Mouse (Mus musculus) limb, embryonic 12.5 days (tissue): ENCODE measurements around the gene Rtbdn. TPM values are rescaled to one million over a fixed set of nuclear protein-coding genes. Genes with fewer than 3 reads are reported as not detected.
A peak's percentile ranks its signal among the peaks of the same experiment; 100 is the strongest.

Experiments
- ATAC-seq: fragments of 200-750 bp; cut with Nextera tagmentation; 2 replicates; pipeline ENCODE4 v1.8.0; 2017; ENCODE audit warnings: low read depth, moderate TSS enrichment; ENCODE audit not compliant: insufficient number of reproducible peaks, insufficient read depth, low FRiP score, low TSS enrichment
- H3K27ac ChIP-seq: fragments of 300-500 bp; sonication (generic); 2 replicates; pipeline ENCODE4 v1.5.1; 2016; ENCODE audit warnings: mild to moderate bottlenecking, moderate library complexity
- H3K27me3 ChIP-seq: fragments of 300-500 bp; sonication (generic); 2 replicates; pipeline ENCODE4 v1.6.1; 2016; ENCODE audit warnings: mild to moderate bottlenecking, moderate library complexity
- H3K36me3 ChIP-seq: fragments of 300-500 bp; sonication (generic); 2 replicates; pipeline ENCODE4 v1.6.1; 2016; ENCODE audit warnings: mild to moderate bottlenecking, moderate library complexity
- H3K4me1 ChIP-seq: fragments of 300-500 bp; sonication (generic); replicated peaks from 2 replicates; pipeline ENCODE4 v1.6.1; 2016
- H3K4me2 ChIP-seq: fragments of 300-500 bp; sonication (generic); 2 replicates; pipeline ENCODE4 v1.6.1; 2016; ENCODE audit warnings: mild to moderate bottlenecking, moderate library complexity
- H3K4me3 ChIP-seq: fragments of 300-500 bp; sonication (generic); replicated peaks from 2 replicates; pipeline ENCODE4 v1.5.1; 2016; ENCODE audit warnings: mild to moderate bottlenecking
- H3K9ac ChIP-seq: fragments of 300-500 bp; sonication (generic); replicated peaks from 2 replicates; pipeline ENCODE4 v1.6.1; 2016; ENCODE audit warnings: mild to moderate bottlenecking, moderate library complexity
- H3K9me3 ChIP-seq: fragments of 300-500 bp; sonication (generic); 2 replicates; pipeline ENCODE4 v1.6.1; 2016; ENCODE audit warnings: mild to moderate bottlenecking, moderate library complexity
- whole genome bisulfite sequencing: fragments of 180-500 bp; shearing (Covaris S2); methylation state at CpG from one replicate; pipeline ENCODE4 v1.1.7; 2016; 5-methylcytosine and 5-hydroxymethylcytosine counted together
- polyA plus RNA-seq: library from polyadenylated mRNA; unstranded; fragments of >200 nt; fragmentation: Nextera tagmentation; extraction: Ambion mirVana; gene quantifications from 2 replicates; pipeline ENCODE4 v1.2.1, GENCODE M21; 2016

Rtbdn gene
- polyA plus RNA-seq, 1 experiment from 2014 or later = 0.34 TPM

GRCm38 (mm10) chr8:84974543-84975142 is 27.9 kb downstream of the Rtbdn start:
- 80% methylated on average over 8 of the region's 8 CpGs for WGBS
- H3K9ac ChIP-seq = no peak overlapping the region
- peaks cover 46% of the 10 kb centered on the region for H3K36me3 ChIP-seq
- H3K4me1 ChIP-seq = peaks cover 53% of the 10 kb centered on the region
- no peak overlapping the region for H3K27ac ChIP-seq
- no peak for ATAC-seq
- H3K27me3 ChIP-seq = peaks cover 30% of the 10 kb centered on the region
- no peaks in the 10 kb centered on the region for H3K9me3 ChIP-seq
- H3K4me2 ChIP-seq = no peak overlapping the region
- no peak overlapping the region for H3K4me3 ChIP-seq

DNA sequence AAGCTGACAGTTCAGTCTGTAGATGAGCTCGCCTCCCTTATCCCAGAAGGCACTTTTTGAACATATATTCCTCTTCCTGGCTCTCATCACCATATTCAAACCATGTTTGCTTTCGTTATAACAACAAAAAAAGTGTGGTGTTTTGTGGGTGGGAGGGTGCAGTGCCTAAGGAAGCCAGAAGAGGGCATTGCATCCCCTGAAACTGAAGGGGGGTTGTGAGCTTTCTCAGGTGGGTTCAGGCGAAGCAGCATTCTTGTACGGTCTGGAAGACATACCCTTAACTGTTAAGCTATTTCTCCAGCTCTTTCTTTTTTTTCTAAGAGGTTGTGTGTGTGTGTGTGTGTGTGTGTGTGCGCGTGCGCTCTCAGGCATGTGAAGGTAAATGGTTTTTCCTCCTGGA is 28.6 kb downstream of the Rtbdn start:
- H3K4me3 ChIP-seq = peak overlapping the region; percentile 56

DNA sequence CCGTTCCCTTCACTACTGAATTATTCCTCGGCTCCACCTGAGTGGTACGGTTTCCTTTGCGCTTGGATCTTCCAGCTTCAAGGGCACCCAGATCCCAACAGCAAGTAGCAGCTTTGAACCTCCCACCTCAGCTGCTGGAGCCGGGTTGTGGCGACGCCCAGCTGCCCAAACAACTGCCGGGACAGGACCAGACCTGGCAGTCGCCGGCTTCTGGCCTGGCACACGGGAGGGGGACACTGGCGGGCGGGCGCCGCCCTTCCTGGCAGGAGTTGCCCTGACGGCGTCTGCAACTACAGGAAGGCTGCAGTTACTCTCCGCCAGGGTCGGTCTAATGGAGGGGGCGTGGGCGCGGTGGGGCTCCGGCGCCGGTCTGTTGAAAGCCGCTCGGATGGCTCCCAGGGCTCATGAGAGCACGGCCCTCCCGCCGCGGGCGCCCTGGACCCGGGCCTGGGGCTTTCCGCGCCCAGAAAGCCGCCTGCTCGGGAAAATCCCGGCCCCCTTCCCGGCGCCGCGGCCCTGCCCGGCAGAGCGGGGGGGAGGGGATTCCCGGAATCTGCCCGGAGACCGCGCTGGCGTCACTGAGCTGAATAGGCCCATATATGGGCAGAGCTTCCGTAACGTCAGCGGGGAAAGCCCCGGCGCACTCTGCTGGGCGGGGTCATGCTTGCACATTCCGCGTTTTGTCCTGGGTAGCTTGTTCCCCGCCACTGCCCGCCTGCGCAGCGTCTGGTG is 29.4 kb downstream of the Rtbdn start:
- WGBS = under 1% methylated on average over 61 of the region's 61 CpGs

More for the DNA sequence above, 28.6 kb downstream of the Rtbdn start:
- H3K9me3 ChIP-seq = no peaks in the 10 kb centered on the region
- H3K4me1 ChIP-seq = peaks cover 59% of the 10 kb centered on the region
- H3K4me2 ChIP-seq = peak overlapping the region; percentile 99
- WGBS = 31% methylated on average over 7 of the region's 7 CpGs
- H3K27ac ChIP-seq = no peak overlapping the region
- peaks cover 46% of the 10 kb centered on the region for H3K36me3 ChIP-seq
- ATAC-seq = no peak
- peaks cover 30% of the 10 kb centered on the region for H3K27me3 ChIP-seq
- H3K9ac ChIP-seq = no peak overlapping the region

DNA sequence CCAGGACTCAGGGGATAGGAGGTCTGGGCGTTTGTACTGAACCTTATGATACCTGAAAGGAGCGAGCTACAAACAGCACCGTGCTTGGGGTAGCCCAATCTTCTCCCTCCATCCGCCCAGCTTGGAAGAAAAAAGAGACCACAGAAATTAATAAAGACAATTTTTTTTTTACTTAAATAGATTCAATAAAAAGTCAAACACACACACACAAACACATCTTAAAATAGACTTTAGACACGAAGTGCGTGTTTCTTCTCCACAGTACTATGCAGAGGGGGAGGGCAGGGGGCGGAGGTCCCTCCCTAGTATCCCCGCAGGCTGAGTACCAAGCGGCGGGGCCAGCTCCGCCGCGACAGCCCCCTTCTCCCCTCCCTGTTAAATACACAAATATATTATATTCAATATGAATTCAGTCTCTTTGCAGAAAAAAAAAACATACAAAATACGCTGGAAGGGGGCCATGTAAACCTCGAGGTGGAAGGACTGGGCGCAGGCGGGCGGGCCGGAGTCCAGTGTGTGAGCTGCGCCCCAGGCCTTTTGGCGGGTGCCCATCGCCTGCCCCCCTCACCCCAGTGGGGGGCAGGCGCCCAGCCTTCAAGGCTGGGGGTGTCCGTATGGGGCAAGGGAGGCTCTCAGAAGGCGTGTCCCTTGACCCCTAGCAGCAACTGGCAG is 30.1 kb downstream of the Rtbdn start:
- Histone ChIP-seq H3K4me3 (peak overlapping the region; percentile 56), H3K27me3 (peaks cover 30% of the 10 kb centered on the region), H3K9ac (peak overlapping the region; percentile 65), H3K9me3 (no peaks in the 10 kb centered on the region), H3K4me2 (peak overlapping the region; percentile 99), H3K36me3 (peaks cover 33% of the 10 kb centered on the region), H3K27ac (no peak overlapping the region), H3K4me1 (peaks cover 64% of the 10 kb centered on the region)
- ATAC-seq = no peak
- WGBS = 2% methylated on average over 25 of the region's 25 CpGs

More for the DNA sequence above, 29.4 kb downstream of the Rtbdn start:
- Histone ChIP-seq H3K9ac (peak overlapping the region; percentile 62), H3K4me2 (peak overlapping the region; percentile 99), H3K36me3 (peaks cover 40% of the 10 kb centered on the region), H3K9me3 (no peaks in the 10 kb centered on the region), H3K27me3 (peaks cover 30% of the 10 kb centered on the region), H3K4me1 (peaks cover 59% of the 10 kb centered on the region), H3K4me3 (peak overlapping the region; percentile 56), H3K27ac (peak overlapping the region; percentile 77)
- ATAC-seq = peak; percentile 73

- Histone ChIP-seq H3K27ac (peak overlapping the region; percentile 67; the same call in 1 of the 2 replicates), H3K27me3 (peaks cover 30% of the 10 kb centered on the region), H3K9ac (peak overlapping the region; percentile 65), H3K9me3 (no peaks in the 10 kb centered on the region), H3K36me3 (peaks cover 25% of the 10 kb centered on the region), H3K4me2 (peak overlapping the region; percentile 99), H3K4me3 (peak overlapping the region; percentile 56), H3K4me1 (peaks cover 66% of the 10 kb centered on the region)
- no peak for ATAC-seq
- 1% methylated on average over 70 of the region's 70 CpGs for WGBS
Observed at GRCm38 (mm10) chr8:84977435-84978247, 30.9 kb downstream of the Rtbdn start.

DNA sequence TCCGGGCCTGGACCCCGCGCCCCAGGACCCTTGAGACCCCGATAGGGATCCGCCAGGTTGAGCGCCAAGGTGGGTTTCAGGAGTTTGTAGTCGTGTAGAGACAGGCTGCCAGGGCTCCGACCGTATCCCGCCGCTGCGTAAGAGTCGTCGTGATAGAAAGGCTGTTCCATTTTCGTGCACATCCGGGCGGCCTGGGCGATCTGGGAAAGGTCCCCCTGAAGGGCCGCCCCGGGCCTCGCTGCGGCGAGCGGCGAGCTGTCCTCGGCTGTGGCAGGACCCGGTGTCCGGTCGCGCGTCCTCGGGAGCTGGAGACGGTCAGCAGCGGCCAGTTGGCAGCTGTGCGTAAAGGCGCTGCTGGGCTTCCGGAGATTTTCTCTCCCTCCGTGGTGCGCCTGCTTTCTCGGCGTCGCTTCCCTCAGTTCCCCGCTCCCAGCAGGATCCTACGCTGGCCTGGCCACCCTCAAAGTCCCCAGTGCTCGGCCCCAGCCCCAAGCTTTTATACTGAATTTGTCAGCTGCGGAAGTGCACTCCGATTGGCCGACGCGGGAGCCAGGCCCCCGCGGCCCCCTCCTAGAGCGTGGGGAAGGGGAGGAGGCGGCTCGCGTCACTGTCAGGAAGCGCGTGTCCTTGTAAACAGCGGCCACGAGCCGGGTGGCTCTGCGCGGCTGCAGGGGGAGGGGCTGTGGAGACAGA is 31.6 kb downstream of the Rtbdn start, which contains the start of gene Junb:
Junb (minus strand) TSS at position 471 of the 693 bp plus-strand sequence.
- Histone ChIP-seq H3K36me3 (peaks cover 18% of the 10 kb centered on the region), H3K27ac (peak within 1 kb of the TSS; percentile 67; the same call in 1 of the 2 replicates), H3K9ac (peak within 1 kb of the TSS; percentile 65), H3K27me3 (peaks cover 30% of the 10 kb centered on the region), H3K4me3 (peak within 1 kb of the TSS; percentile 56), H3K4me2 (peak within 1 kb of the TSS; percentile 99), H3K9me3 (no peaks in the 10 kb centered on the region), H3K4me1 (peaks cover 66% of the 10 kb centered on the region)
- ATAC-seq = 0 out of 2 replicates have a peak, but pooled peaks have one; percentile 32
- under 1% methylated on average over 63 of the region's 63 CpGs for WGBS

GRCm38 (mm10) chr8:84979599-84980421 is 33.0 kb downstream of the Rtbdn start:
- peak overlapping the region; percentile 38 for H3K4me3 ChIP-seq
- 2% methylated on average over 42 of the region's 42 CpGs for WGBS
- H3K4me2 ChIP-seq = peak overlapping the region; percentile 99
- H3K36me3 ChIP-seq = peaks cover 7% of the 10 kb centered on the region; the same call in 1 of the 2 replicates
- H3K27ac ChIP-seq = peak overlapping the region; percentile 73
- peaks cover 30% of the 10 kb centered on the region for H3K27me3 ChIP-seq
- no peaks in the 10 kb centered on the region for H3K9me3 ChIP-seq
- ATAC-seq = peak; percentile 11
- H3K9ac ChIP-seq = peak overlapping the region; percentile 57
- peaks cover 74% of the 10 kb centered on the region for H3K4me1 ChIP-seq

GRCm38 (mm10) chr8:84980622-84981358 is 34.0 kb downstream of the Rtbdn start:
- WGBS = 35% methylated on average over 11 of the region's 11 CpGs
- Histone ChIP-seq H3K9me3 (no peaks in the 10 kb centered on the region), H3K9ac (peak overlapping the region; percentile 57; the same call in 1 of the 2 replicates), H3K36me3 (no peaks in the 10 kb centered on the region), H3K27me3 (peaks cover 37% of the 10 kb centered on the region), H3K4me2 (peak overlapping the region; percentile 99), H3K4me1 (peaks cover 77% of the 10 kb centered on the region), H3K27ac (peak overlapping the region; percentile 73), H3K4me3 (no peak overlapping the region; the same call in 1 of the 2 replicates)
- no peak for ATAC-seq
